Mouse (Mus musculus) G1E (cell line): ENCODE measurements around the gene Hoxb8.

Experiments
- CTCF ChIP-seq: IDR thresholded peaks from 2 replicates; pipeline ENCODE4 v1.5.1; 2012; ENCODE audit warnings: low read depth, low read length, inconsistent platforms, mixed read lengths
- GATA1 ChIP-seq: IDR thresholded peaks from 2 replicates; pipeline ENCODE4 v1.6.1; 2012; ENCODE audit warnings: borderline replicate concordance, low read length, inconsistent platforms, mixed read lengths
- GATA2 ChIP-seq: IDR thresholded peaks from 2 replicates; pipeline ENCODE4 v1.6.1; 2012; ENCODE audit warnings: low read depth, low read length, inconsistent platforms, borderline replicate concordance
- POLR2AphosphoS5 ChIP-seq: IDR thresholded peaks from 2 replicates; pipeline ENCODE4 v1.6.1; 2012; ENCODE audit warnings: low read depth, low read length, inconsistent platforms; ENCODE audit not compliant: insufficient replicate concordance
- TAL1 ChIP-seq: conservative IDR thresholded peaks from 2 replicates; pipeline ENCODE4 v1.6.1; 2012; ENCODE audit warnings: low read depth, low read length, inconsistent platforms, mixed read lengths

- TF ChIP-seq CTCF (no peak), GATA1 (no peak), POLR2AphosphoS5 (no peak), TAL1 (no peak), GATA2 (no peak)
These were observed 37.6 kb downstream of the Hoxb8 start for GRCm38 (mm10) chr11:96319071-96319902.
